Mouse (Mus musculus) stomach, embryonic 14.5 days (tissue): ENCODE measurements around the gene Gfpt2. TPM values are rescaled to one million over a fixed set of nuclear protein-coding genes. Genes with fewer than 3 reads are reported as not detected.

Experiments used
- ATAC-seq: fragments of 200-750 bp; cut with Nextera tagmentation; 2 replicates; pipeline ENCODE4 v1.8.0; 2017; ENCODE audit warnings: low read depth, moderate TSS enrichment; ENCODE audit not compliant: insufficient number of reproducible peaks, insufficient read depth, low FRiP score
- H3K27ac ChIP-seq: fragments of 300-500 bp; sonication (generic); 2 replicates; pipeline ENCODE4 v1.5.1; 2014; ENCODE audit warnings: mild to moderate bottlenecking, low read length, moderate library complexity, mixed read lengths
- H3K27me3 ChIP-seq: fragments of 300-500 bp; sonication (generic); 2 replicates; pipeline ENCODE4 v1.6.1; 2014; ENCODE audit warnings: low read length, control low read depth, mixed read lengths; ENCODE audit not compliant: control insufficient read depth, insufficient read depth
- H3K36me3 ChIP-seq: fragments of 300-500 bp; sonication (generic); 2 replicates; pipeline ENCODE4 v1.6.1; 2014; ENCODE audit warnings: mild to moderate bottlenecking, control low read depth, low read length, moderate library complexity, mixed read lengths; ENCODE audit not compliant: control insufficient read depth, insufficient read depth
- H3K4me1 ChIP-seq: fragments of 300-500 bp; sonication (generic); 2 replicates; pipeline ENCODE4 v1.6.1; 2014; ENCODE audit warnings: low read length, control low read depth, mixed read lengths; ENCODE audit not compliant: control insufficient read depth, insufficient read depth
- H3K4me2 ChIP-seq: fragments of 300-500 bp; sonication (generic); replicated peaks from 2 replicates; pipeline ENCODE4 v1.6.1; 2014; ENCODE audit warnings: low read depth, low read length, control low read depth
- H3K4me3 ChIP-seq: fragments of 300-500 bp; sonication (generic); 2 replicates; pipeline ENCODE4 v1.5.1; 2014; ENCODE audit warnings: low read depth, low read length, control low read depth
- H3K9ac ChIP-seq: fragments of 300-500 bp; sonication (generic); replicated peaks from 2 replicates; pipeline ENCODE4 v1.6.1; 2014; ENCODE audit warnings: low read depth, mild to moderate bottlenecking, control low read depth, low read length, moderate library complexity, mixed read lengths
- H3K9me3 ChIP-seq: fragments of 300-500 bp; sonication (generic); 2 replicates; pipeline ENCODE4 v1.6.1; 2016; ENCODE audit warnings: low read depth, low read length, control low read depth; ENCODE audit not compliant: control insufficient read depth
- WGBS: fragments of 180-500 bp; shearing (Covaris S2); extraction: QIAGEN DNeasy Blood & Tissue Kit; methylation state at CpG from one replicate; pipeline ENCODE4 v1.1.7; 2014; 5-methylcytosine and 5-hydroxymethylcytosine counted together
- polyA plus RNA-seq: library from polyadenylated mRNA; unstranded; fragments of >200 nt; fragmentation: Nextera tagmentation; extraction: Ambion mirVana; gene quantifications from 2 replicates; pipeline ENCODE4 v1.2.1, GENCODE M21; 2014

Gene Gfpt2
- polyA plus RNA-seq, 1 experiment from 2014 or later, result 10.5 TPM

DNA sequence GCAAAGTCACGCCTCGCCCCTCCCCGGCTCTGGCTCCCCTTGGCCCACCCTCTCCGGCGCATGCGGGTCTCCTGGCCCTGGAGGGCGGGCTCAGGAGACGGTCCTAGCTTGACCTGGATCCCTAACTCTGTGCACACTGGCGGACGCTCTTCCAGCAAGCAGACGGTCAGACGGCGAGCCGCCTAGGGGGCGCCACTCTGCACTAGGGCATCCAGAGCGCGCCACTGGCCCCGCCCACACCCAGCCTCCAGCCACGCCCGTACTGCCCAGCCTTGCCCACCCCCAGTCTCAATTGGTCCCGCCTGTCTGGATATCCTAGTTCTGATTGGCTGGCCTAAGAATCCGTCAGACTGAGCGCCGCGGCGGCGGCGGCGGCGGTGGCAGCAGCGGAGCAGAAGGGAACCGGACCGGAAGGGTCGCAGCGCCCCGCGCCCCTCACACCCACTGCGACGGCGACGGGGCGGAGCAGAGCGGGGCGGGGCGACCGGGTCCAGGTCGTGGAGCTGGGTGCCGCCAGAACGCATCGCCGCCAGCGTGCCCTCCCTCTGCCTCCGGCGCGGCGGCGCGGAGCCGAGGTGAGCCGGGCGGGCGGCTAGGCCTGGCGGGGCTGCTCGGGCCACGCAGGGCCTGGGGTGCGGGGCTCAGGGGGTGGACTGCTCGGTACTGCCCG is 52.6 kb downstream of the Gfpt2 start, which contains the start of gene Mapk9:
TSS of gene Mapk9 (plus strand) at position 351 of the 670 bp plus-strand sequence.
- peaks cover 12% of the 10 kb centered on the region; the same call in 1 of the 2 replicates for H3K4me1 ChIP-seq
- peak within 1 kb of the TSS; percentile 80 for H3K9ac ChIP-seq
- WGBS, result under 1% methylated on average over 68 of the region's 68 CpGs

DNA sequence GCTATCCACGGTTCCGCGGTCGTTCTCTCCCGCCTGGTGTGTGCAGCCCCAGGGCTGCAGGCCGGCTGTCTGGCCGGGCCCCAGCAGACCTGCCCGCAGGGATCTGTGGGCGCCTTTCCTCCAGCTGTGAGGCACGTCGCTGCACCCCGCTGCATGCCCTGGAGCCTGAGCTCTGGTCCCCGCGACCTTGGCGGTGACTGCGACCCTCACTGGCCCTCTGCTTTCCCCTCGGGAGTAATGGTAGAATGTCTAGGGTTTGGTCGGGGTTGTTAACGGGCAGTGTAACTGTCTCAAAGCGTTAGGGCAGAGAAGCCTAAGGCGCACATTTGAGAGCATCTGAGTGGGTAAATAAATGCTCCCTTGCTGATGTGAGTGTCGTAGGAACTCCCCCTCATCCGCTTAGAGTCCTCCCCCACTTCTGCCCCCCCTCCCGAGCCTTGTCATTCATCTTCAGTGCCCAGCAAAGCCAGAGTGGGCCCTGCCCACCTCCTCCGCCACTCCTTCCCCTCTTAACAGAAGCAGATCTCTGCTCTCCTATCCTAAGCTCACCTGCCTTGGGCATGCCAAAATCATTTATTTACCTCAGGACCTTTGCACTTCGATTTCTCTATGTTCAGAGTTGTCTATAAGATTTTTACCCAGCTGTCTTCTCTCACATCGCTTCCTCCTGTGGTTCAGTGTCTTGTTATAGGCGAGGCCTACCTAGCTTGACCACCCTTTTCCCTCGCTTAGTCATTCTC is 53.3 kb downstream of the Gfpt2 start:
- Histone ChIP-seq H3K9me3 (no peaks in the 10 kb centered on the region), H3K36me3 (no peaks in the 10 kb centered on the region), H3K27ac (peak overlapping the region; percentile 80), H3K27me3 (no peaks in the 10 kb centered on the region), H3K4me2 (peak overlapping the region; percentile 87), H3K4me3 (peak overlapping the region; percentile 84), H3K9ac (peak overlapping the region; percentile 80), H3K4me1 (peaks cover 12% of the 10 kb centered on the region; the same call in 1 of the 2 replicates)
- ATAC-seq, result no peak
- WGBS, result 9% methylated on average over 29 of the region's 29 CpGs

More for the DNA sequence above, 52.6 kb downstream of the Gfpt2 start, which contains the start of gene Mapk9:
- peak; percentile 98 for ATAC-seq
- peak within 1 kb of the TSS; percentile 87 for H3K4me2 ChIP-seq
- H3K9me3 ChIP-seq, result no peaks in the 10 kb centered on the region
- peak within 1 kb of the TSS; percentile 80 for H3K27ac ChIP-seq
- no peaks in the 10 kb centered on the region for H3K27me3 ChIP-seq
- H3K36me3 ChIP-seq, result no peaks in the 10 kb centered on the region
- peak within 1 kb of the TSS; percentile 84 for H3K4me3 ChIP-seq

DNA sequence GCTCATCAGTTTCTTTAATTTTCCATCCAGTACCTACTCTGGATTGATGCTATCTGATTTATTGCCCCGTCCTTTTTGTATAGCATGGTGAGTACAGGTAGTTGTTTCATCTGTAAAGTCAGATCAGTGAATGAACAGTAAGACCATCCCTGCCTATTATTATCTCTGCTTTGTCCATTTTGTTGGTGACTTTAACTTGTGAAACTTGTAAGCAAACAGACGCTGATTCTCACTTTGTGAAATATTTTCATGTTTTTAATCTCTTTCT is 53.8 kb downstream of the Gfpt2 start:
- no peak overlapping the region for H3K9ac ChIP-seq

DNA sequence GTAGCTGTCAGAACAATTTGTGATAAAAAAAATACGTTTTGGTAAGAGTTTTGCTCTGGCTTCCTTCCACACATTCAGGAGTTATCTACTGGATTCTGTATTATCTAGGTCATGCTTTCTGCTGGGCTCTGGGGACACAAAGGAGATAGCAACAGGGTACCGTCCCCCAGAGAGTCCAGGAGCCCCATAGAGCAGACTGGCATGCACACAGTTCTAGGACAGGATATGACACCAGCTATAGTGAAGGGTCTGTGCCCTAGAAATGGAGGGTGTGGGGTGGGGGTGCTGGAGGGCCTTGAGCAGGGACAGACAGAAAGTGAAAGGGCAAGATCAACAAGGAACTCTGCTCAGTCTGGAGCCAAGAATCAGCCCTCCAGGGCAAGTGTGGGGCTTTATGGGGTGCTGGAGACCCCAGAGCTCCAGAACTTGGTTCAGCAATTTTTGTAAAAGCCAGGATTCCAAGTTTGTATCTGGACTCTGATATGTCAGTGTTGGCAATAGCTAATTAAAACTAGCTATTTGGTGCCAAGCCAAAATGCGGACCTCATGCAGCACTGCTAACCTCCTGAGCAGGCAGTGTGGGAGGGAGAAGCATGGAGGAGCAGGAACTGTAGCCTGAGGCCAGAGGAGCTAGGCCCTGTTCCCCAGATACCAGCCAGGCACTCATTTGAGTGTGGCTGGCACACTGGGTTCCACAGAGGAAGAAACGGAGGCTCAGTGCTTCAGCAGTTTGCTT is 54.3 kb downstream of the Gfpt2 start:
- Histone ChIP-seq H3K9me3 (no peaks in the 10 kb centered on the region), H3K4me2 (no peak overlapping the region), H3K4me3 (peak overlapping the region; percentile 84; the same call in 1 of the 2 replicates), H3K36me3 (no peaks in the 10 kb centered on the region), H3K27ac (no peak overlapping the region), H3K9ac (no peak overlapping the region; the same call in 1 of the 2 replicates), H3K4me1 (peaks cover 12% of the 10 kb centered on the region; the same call in 1 of the 2 replicates), H3K27me3 (no peaks in the 10 kb centered on the region)
- no peak for ATAC-seq
- 78% methylated on average over 4 of the region's 4 CpGs for WGBS

More for the DNA sequence above, 53.8 kb downstream of the Gfpt2 start:
- ATAC-seq, result no peak
- Histone ChIP-seq H3K27ac (no peak overlapping the region), H3K27me3 (no peaks in the 10 kb centered on the region), H3K4me2 (peak overlapping the region; percentile 87), H3K36me3 (no peaks in the 10 kb centered on the region), H3K4me1 (peaks cover 12% of the 10 kb centered on the region; the same call in 1 of the 2 replicates), H3K4me3 (peak overlapping the region; percentile 84), H3K9me3 (no peaks in the 10 kb centered on the region)
- WGBS, result 62% methylated on average over 2 of the region's 2 CpGs

DNA sequence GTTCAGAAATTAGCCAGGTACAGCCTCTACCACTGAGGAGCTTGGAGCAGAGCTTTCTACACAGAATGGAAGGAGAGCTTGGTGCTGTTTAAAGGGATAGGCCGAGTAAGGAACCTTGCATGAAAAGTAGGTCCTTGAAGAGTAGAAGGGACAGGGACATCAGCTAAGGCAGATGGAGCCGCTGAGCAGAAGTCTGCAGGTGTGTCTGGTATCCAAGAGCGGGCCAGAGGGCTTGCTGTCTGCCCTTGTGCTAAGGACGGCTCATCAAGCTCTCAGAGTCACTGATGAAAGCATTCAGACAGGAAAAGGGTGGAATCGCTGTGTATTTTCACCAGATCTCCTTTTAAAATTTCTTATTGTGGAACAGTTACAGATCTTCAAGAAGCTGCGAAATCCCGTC is 56.4 kb downstream of the Gfpt2 start:
- ATAC-seq, result no peak
- Histone ChIP-seq H3K4me1 (peaks cover 12% of the 10 kb centered on the region; the same call in 1 of the 2 replicates), H3K36me3 (0 out of 2 replicates have a peak, but pooled peaks cover 1% of the 10 kb centered on the region), H3K27ac (no peak overlapping the region), H3K4me2 (no peak overlapping the region), H3K9ac (no peak overlapping the region), H3K4me3 (no peak overlapping the region), H3K9me3 (no peaks in the 10 kb centered on the region), H3K27me3 (no peaks in the 10 kb centered on the region)
- 92% methylated on average over 7 of the region's 7 CpGs for WGBS

DNA sequence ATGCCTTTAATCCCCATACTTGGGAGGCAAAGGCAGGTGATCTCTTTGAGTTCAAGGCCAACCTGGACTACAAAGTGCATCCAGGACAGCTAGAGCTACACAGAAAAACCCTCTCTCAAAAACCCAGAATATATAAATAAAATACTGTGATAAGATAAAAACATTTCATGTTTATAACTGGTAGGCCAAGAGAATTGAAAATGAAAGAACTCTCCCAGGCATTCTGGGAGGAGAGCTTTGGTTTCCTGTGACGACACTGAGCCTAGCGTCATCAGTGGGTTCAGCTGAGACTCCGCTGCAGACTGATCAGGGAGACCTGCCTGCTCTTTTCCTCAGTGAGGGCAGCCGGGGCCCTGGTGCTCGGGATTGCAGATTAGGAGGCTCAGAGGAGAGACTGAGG is 61.2 kb downstream of the Gfpt2 start:
- H3K36me3 ChIP-seq, result peaks cover 3% of the 10 kb centered on the region; the same call in 1 of the 2 replicates

DNA sequence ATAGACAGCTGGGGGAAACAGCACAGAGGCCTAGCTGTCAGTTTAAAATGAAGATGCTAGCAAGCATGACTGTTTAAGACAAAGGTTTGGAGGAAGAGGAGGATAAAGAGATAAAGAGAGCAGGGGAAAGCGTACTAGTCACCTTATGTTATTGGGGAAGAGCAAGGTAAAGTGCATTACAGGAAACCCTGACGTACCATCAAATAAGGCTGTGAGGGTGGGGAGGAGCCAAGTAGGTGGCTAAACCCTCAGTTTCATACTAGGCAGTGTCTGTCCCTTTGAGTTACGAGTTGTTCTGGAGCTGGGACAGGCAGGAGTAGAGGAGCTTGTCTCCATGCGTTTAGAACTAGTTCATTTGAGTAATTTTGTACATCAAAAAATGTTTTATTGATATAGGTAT is 67.2 kb downstream of the Gfpt2 start:
- Histone ChIP-seq H3K9me3 (no peaks in the 10 kb centered on the region), H3K27ac (no peak overlapping the region), H3K36me3 (peaks cover 4% of the 10 kb centered on the region; the same call in 1 of the 2 replicates), H3K27me3 (no peaks in the 10 kb centered on the region), H3K4me1 (no peaks in the 10 kb centered on the region), H3K9ac (no peak overlapping the region), H3K4me2 (no peak overlapping the region), H3K4me3 (no peak overlapping the region)
- WGBS, result 86% methylated on average over 4 of the region's 4 CpGs
- ATAC-seq, result no peak

More for the DNA sequence above, 61.2 kb downstream of the Gfpt2 start:
- Histone ChIP-seq H3K9ac (no peak overlapping the region), H3K9me3 (no peaks in the 10 kb centered on the region), H3K4me1 (no peaks in the 10 kb centered on the region), H3K27ac (no peak overlapping the region), H3K4me2 (no peak overlapping the region), H3K4me3 (no peak overlapping the region), H3K27me3 (no peaks in the 10 kb centered on the region)
- 80% methylated on average over 5 of the region's 5 CpGs for WGBS
- ATAC-seq, result no peak

DNA sequence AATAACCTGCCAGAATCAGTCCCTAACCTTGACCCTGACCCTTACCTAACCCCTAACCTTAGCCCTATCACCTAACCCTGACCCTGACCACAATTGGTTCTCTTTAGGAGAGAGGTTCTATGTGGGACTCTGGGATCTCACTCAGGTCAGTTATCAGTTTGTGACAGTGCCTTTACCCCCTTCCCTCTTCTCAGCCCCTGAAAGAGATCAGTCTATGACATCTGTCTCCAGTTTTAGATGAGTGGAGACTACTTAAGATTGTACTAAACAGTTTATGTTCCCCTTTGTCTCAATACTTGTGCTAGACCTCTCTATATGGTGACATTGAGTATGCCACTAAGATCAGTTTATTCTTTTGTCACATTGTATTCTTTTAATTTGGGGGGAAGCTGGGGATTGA is 69.9 kb downstream of the Gfpt2 start:
- Histone ChIP-seq H3K4me3 (no peak overlapping the region), H3K4me1 (no peaks in the 10 kb centered on the region), H3K9me3 (no peaks in the 10 kb centered on the region), H3K9ac (no peak overlapping the region), H3K4me2 (no peak overlapping the region), H3K27me3 (no peaks in the 10 kb centered on the region), H3K36me3 (peaks cover 7% of the 10 kb centered on the region; the same call in 1 of the 2 replicates), H3K27ac (no peak overlapping the region)
- ATAC-seq, result no peak
